Mouse (Mus musculus): ENCODE results near the gene Runx2. TPM values are rescaled to one million over a fixed set of nuclear protein-coding genes. Genes with fewer than 3 reads are reported as not detected.

Gene Runx2
- polyA plus RNA-seq, 1 experiment from 2014 or later, result 2.1 TPM

DNA sequence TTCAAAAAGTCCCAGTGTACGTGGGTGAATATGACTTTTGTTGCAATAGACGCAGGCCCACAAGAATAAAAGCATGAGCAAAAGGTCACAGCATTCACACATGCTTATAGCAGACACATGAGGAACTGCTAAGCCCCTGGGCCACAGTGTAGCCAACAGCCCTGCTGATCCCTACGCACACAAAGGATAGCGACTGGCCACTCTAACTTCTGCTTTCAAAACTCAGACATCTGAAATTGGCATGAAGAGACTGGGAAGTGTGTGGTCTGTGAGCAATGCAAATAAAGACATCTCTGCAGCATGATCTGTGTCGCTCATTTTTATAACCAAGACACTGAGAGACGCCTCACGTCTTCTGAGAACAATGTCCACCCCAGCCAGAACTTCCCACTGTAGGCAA lies 150.7 kb downstream of the Runx2 start:
- Histone ChIP-seq H3K9me3 (no peaks in the 10 kb centered on the region), H3K4me3 (no peak overlapping the region), H3K27me3 (ENCODE audit: insufficient read depth, poor library complexity, severe bottlenecking) (no peaks in the 10 kb centered on the region), H3K36me3 (no peaks in the 10 kb centered on the region), H3K27ac (no peak overlapping the region), H3K4me1 (no peaks in the 10 kb centered on the region)
- WGBS, result 86% methylated on average over 7 of the region's 7 CpGs
- no peak for DNase-seq (ENCODE audit: low spot score)

DNA sequence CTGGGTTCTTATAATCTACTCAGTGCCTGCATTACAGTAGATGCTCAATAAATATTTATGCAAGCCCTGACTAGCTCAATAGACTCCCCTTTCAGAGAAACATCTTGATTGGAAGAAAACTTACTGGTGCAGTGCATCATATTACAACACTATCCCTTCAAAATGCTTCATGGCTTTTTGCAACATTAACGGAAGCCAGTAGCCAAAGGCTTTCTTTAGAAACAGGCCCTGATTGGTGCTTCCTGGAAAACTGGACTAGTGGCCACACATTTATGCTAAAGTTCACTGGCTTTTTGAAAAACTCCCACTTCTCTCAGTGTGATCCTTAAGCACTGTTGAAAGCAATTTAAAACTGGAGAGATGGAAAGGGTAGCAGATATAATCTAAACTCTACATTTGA lies 151.4 kb downstream of the Runx2 start:
- no peaks in the 10 kb centered on the region for H3K36me3 ChIP-seq

DNA sequence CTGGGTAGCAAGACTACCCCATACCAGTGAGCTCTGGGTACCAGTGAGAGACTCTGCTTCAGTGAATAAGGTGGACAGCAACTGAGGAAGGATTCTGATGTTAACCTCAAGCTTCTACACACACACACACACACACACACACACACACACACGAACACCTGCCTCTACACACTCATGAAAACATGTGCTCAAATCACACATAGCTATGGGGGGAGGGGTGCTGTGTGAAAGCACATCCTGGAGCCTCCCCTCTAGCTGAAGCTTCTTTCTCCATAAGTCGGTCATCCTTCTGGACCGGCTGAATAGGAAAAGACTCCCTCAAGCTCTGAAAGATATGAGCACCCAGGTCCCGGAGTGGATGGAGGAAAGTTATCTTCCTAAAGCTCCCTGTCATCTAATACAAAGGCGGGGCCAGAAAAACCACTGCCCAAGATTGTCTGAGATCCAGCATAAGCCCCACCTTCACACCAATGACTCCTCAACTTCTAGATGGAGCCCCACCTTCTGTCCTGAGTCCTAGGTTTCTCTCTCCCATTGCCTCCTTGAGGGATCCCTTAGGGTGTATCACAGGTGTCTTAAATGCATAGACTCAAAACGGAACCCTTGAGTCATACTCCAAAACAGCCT lies 152.4 kb downstream of the Runx2 start:
- Histone ChIP-seq H3K27me3 (ENCODE audit: insufficient read depth, poor library complexity, severe bottlenecking) (no peaks in the 10 kb centered on the region), H3K9me3 (no peaks in the 10 kb centered on the region), H3K27ac (no peak overlapping the region), H3K36me3 (no peaks in the 10 kb centered on the region), H3K4me1 (no peaks in the 10 kb centered on the region), H3K4me3 (no peak overlapping the region)
- DNase-seq (ENCODE audit: low spot score), result no peak
- WGBS, result 84% methylated on average over 6 of the region's 6 CpGs

More for the DNA sequence above, 151.4 kb downstream of the Runx2 start:
- Histone ChIP-seq H3K27me3 (ENCODE audit: insufficient read depth, poor library complexity, severe bottlenecking) (no peaks in the 10 kb centered on the region), H3K27ac (no peak overlapping the region), H3K9me3 (no peaks in the 10 kb centered on the region), H3K4me1 (no peaks in the 10 kb centered on the region), H3K4me3 (no peak overlapping the region)
- 84% methylated on average over 1 of the region's 1 CpGs for WGBS
- DNase-seq (ENCODE audit: low spot score), result no peak

DNA sequence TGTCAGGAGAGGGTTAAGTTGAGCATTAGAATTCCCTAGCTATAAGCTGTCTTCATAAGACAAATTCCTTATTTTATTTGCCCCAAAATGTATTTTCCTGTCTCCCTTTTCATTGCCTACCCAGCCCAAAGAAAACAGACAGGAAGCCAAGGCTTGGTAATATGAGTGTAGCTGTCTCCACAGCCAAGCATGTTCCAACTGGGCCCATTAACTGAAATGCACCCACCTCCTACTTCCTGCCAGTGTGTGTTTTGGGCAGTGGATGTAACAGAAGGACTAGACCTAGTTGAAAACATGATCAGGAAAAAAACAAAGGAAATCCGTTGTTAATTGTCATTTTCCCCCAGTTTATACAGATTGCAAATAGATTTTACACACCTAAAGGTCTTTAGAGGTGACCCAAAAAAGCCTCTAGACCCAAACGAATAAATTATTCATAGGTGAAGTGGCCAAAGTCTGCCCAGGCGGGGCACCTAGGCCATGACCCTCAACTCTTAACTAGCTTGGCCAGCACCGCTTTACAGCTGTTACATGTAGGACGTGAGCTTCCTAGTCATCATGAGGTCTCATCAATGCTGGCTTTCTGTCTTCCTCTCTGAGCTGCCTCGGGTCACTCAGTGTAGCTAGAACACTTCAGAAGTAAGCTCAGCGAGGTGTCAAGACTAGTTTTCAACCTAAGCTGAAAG lies 154.3 kb downstream of the Runx2 start:
- Histone ChIP-seq H3K27me3 (ENCODE audit: insufficient read depth, poor library complexity, severe bottlenecking) (no peaks in the 10 kb centered on the region), H3K36me3 (no peaks in the 10 kb centered on the region), H3K27ac (no peak overlapping the region), H3K4me3 (no peak overlapping the region), H3K9me3 (no peaks in the 10 kb centered on the region), H3K4me1 (no peaks in the 10 kb centered on the region)
- no peak for DNase-seq (ENCODE audit: low spot score)
- WGBS, result 68% methylated on average over 7 of the region's 7 CpGs

DNA sequence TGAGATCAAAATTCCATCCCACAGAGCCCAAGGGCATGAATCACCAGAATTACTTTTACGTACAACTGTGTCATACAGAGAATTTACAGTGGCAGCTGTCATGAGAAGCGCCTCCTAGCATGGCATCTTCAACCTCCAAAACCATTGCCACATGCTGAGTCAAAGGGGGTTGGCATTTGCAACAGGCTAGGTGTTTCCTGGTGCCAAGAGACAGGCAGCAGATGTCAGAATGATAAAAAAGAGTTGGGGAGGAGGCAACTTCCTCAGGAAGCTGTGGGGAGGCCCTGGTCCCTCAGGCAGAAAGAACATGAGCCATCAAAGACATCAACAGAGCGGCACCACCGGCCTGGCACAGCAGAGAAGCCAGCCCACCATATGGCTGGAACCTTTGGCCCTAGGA lies 160.1 kb downstream of the Runx2 start:
- H3K36me3 ChIP-seq, result no peaks in the 10 kb centered on the region
- H3K9me3 ChIP-seq, result no peaks in the 10 kb centered on the region
- H3K4me1 ChIP-seq, result no peaks in the 10 kb centered on the region
- no peak overlapping the region for H3K27ac ChIP-seq
- DNase-seq (ENCODE audit: low spot score), result no peak
- 80% methylated on average over 4 of the region's 4 CpGs for WGBS
- H3K4me3 ChIP-seq, result no peak overlapping the region
- H3K27me3 ChIP-seq (ENCODE audit: insufficient read depth, poor library complexity, severe bottlenecking), result no peaks in the 10 kb centered on the region

DNA sequence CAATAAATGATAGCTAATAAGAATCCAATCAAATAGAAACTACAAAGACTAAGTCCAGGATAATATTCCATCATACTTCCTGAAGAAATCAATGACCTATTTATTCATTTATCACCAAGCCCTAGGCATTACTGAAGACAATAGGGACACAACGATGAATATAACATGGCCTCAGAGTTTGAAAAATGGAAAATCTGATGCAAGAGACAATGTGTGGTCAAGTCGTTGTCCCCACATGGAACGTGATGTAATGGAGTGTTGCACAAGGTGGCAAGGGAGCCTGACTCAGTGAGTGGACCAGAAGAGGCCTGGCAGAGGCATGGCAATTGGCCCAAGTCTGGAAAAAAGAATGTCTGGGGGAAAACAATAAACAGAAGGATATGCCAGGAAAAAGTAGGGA lies 161.5 kb downstream of the Runx2 start:
- Histone ChIP-seq H3K4me3 (no peak overlapping the region), H3K36me3 (no peaks in the 10 kb centered on the region), H3K27me3 (ENCODE audit: insufficient read depth, poor library complexity, severe bottlenecking) (no peaks in the 10 kb centered on the region), H3K4me1 (no peaks in the 10 kb centered on the region), H3K27ac (no peak overlapping the region), H3K9me3 (no peaks in the 10 kb centered on the region)
- 76% methylated on average over 3 of the region's 3 CpGs for WGBS
- no peak for DNase-seq (ENCODE audit: low spot score)

DNA sequence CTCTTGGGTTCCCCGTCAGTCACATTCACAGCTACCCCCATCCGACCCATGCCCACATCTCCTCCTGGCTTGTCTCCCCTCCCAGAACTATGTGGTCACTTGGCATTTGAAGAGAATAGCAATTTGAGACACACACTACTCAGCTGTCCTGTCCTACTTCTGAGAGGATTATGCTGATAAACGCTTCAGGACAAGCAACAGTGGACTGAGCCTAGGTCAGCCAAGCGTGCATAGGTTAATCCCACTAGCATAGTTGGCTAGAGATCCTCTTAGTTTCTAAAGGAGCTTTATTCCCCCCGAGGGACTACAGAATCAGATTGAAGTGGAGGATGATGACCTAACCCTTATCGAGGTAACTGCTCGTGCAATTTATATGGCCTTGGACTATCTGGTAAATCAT lies 162.5 kb downstream of the Runx2 start:
- H3K4me3 ChIP-seq, result no peak overlapping the region
- H3K4me1 ChIP-seq, result no peaks in the 10 kb centered on the region
- H3K27me3 ChIP-seq (ENCODE audit: insufficient read depth, poor library complexity, severe bottlenecking), result no peaks in the 10 kb centered on the region
- no peak overlapping the region for H3K27ac ChIP-seq
- no peaks in the 10 kb centered on the region for H3K36me3 ChIP-seq
- DNase-seq (ENCODE audit: low spot score), result peak; percentile 25
- WGBS, result 80% methylated on average over 7 of the region's 7 CpGs
- H3K9me3 ChIP-seq, result no peaks in the 10 kb centered on the region

DNA sequence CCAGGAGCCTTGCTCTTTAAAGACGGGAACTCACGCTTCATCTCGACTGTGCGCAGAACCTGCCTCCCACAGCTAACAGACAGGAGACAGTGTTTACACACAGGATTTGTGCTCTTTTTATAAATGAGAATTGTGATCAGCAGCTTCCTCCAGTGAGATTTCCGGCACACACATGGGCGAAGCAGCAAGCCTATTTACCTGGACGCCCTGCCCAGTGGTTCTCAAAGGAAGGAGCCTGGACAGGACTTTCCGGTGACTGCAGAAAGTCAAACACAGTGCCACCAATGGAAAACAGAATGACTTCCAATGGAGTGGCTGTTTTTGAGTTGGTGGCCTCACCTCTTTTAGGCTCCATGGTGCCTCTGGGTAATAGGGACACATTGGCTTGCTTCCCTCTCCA lies 163.0 kb downstream of the Runx2 start:
- H3K27ac ChIP-seq, result no peak overlapping the region
- WGBS, result 82% methylated on average over 8 of the region's 8 CpGs
- no peaks in the 10 kb centered on the region for H3K9me3 ChIP-seq
- H3K4me1 ChIP-seq, result no peaks in the 10 kb centered on the region
- no peaks in the 10 kb centered on the region for H3K27me3 ChIP-seq (ENCODE audit: insufficient read depth, poor library complexity, severe bottlenecking)
- no peak for DNase-seq (ENCODE audit: low spot score)
- H3K36me3 ChIP-seq, result no peaks in the 10 kb centered on the region
- no peak overlapping the region for H3K4me3 ChIP-seq

DNA sequence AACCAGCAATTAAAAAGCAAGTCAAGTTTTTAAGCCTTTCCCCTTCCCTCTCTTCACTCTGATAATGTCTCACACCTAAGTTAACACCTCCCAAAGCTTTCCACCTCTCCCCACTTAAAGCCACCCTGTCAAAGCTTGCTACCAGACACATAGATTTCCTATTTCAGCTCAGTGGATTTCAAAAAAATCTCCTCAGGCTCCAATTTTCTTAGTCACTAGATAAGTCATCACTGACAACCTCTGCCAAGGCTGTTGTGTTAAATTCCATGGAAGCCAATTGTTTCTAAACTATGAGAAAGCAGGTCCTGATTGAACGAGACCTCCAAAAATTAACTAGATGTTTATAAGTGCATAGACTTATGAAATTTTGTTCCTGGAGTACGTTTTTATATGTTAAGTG lies 164.2 kb downstream of the Runx2 start:
- no peak overlapping the region for H3K27ac ChIP-seq

DNA sequence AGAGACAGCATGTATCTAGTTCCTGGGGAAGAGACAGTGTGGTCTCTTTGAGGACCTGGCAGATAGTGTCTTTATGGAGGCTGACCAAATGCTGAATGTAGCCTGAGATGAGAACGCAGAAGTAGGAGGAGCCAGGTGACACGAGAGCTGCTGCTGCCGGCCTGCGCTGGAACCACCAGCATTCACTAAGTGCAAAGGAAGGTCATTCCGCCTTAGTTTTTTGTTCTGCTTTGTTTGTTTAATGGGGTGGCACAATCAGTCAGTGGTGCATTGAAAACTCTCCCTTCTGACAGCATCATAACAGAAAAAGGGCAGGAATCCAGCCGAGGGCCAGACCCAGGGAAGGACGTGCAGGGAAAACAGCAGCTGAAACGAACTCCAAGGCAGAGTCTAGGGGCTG lies 165.5 kb downstream of the Runx2 start:
- Histone ChIP-seq H3K9me3 (no peaks in the 10 kb centered on the region), H3K27ac (no peak overlapping the region), H3K27me3 (ENCODE audit: insufficient read depth, poor library complexity, severe bottlenecking) (no peaks in the 10 kb centered on the region), H3K36me3 (no peaks in the 10 kb centered on the region), H3K4me3 (no peak overlapping the region), H3K4me1 (no peaks in the 10 kb centered on the region)
- 50% methylated on average over 8 of the region's 8 CpGs for WGBS
- DNase-seq (ENCODE audit: low spot score), result no peak

More for the DNA sequence above, 164.2 kb downstream of the Runx2 start:
- H3K4me1 ChIP-seq, result no peaks in the 10 kb centered on the region
- H3K27me3 ChIP-seq (ENCODE audit: insufficient read depth, poor library complexity, severe bottlenecking), result no peaks in the 10 kb centered on the region
- H3K4me3 ChIP-seq, result no peak overlapping the region
- WGBS, result 68% methylated on average over 2 of the region's 2 CpGs
- H3K9me3 ChIP-seq, result no peaks in the 10 kb centered on the region
- no peak for DNase-seq (ENCODE audit: low spot score)
- no peaks in the 10 kb centered on the region for H3K36me3 ChIP-seq

DNA sequence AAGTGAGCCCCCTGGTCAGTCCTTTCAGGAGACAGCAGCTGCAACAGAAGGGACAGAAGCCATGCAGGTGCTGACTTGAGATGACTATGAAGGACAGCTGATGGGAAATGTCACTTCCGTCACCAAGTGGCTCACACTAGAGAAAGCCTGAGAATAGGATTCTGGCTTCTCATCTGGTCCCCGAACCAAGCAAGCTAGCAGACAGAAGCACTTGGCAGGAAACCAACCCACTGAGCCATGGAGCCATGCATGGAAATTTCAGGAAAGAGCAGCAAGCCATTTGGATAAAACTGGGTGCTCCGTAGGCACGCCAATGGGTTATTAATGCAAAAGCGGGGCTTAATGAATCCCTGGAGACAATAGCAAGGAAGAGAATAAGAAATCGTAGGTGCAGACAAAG lies 166.7 kb downstream of the Runx2 start:
- H3K4me1 ChIP-seq, result no peaks in the 10 kb centered on the region
- H3K27me3 ChIP-seq (ENCODE audit: insufficient read depth, poor library complexity, severe bottlenecking), result no peaks in the 10 kb centered on the region
- no peaks in the 10 kb centered on the region for H3K9me3 ChIP-seq
- H3K27ac ChIP-seq, result no peak overlapping the region
- H3K4me3 ChIP-seq, result no peak overlapping the region
- DNase-seq (ENCODE audit: low spot score), result no peak
- no peaks in the 10 kb centered on the region for H3K36me3 ChIP-seq
- 79% methylated on average over 6 of the region's 6 CpGs for WGBS

DNA sequence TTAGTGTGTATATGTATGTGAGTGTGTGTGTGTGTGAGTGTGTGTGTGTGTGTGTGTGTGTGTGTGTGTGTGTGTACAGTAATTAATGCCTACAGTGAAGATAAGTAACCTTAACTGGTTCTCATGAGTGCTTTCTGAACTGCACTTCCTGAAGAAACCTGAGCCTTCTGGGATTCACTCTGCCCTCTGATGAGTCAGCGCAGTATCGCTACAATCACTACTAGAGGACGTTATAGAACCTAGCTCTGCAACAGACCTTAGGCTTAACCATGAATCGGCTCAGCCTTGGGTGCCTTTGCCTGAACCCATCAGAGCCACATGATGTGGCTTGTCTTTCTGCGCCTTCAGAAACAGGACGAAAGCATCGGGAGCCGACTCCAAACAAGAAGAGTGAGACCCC lies 169.5 kb downstream of the Runx2 start:
- Histone ChIP-seq H3K4me1 (no peaks in the 10 kb centered on the region), H3K9me3 (no peaks in the 10 kb centered on the region), H3K36me3 (no peaks in the 10 kb centered on the region), H3K27ac (no peak overlapping the region), H3K4me3 (no peak overlapping the region), H3K27me3 (ENCODE audit: insufficient read depth, poor library complexity, severe bottlenecking) (no peaks in the 10 kb centered on the region)
- no peak for DNase-seq (ENCODE audit: low spot score)
- 80% methylated on average over 8 of the region's 8 CpGs for WGBS

DNA sequence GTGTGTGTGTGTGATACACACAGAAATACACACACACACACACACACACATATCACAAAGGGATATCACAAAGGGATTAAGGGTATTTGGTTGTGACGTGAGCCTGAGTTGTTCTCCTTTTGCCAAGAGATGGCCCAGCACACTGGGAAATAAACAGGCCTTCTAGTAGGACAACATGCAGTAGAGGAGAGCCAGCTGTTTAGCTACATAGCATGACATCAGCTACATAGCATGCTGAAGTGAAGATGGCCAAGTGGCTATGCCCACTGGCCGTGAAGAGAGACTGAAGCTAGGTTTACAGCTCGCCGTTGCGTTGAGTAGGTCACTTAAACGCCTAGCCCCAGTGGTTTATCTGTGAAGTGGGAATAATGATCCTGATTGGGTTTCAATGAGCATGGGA lies 171.3 kb downstream of the Runx2 start:
- Histone ChIP-seq H3K9me3 (no peaks in the 10 kb centered on the region), H3K4me3 (no peak overlapping the region), H3K36me3 (no peaks in the 10 kb centered on the region), H3K27me3 (ENCODE audit: insufficient read depth, poor library complexity, severe bottlenecking) (no peaks in the 10 kb centered on the region), H3K27ac (no peak overlapping the region), H3K4me1 (no peaks in the 10 kb centered on the region)
- WGBS, result 88% methylated on average over 6 of the region's 6 CpGs
- no peak for DNase-seq (ENCODE audit: low spot score)

DNA sequence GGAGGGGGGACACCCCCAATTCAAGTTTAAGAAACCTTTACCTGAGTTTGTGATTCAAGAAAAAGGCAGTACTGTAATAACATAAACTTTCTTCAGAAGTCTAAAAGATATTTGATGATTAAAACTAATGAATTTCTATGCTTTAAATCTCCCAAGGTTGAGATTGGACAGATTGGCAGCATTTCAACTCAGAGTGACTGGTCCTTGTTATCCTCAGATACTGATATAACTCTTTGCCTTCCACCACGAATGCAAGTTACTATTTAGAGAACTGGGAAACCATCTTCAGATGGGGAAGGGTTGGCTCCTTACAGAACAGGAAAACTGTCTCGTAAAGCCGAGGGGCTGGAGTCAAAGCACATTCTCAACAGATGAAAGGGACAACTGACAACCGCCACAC lies 172.5 kb downstream of the Runx2 start:
- no peak for DNase-seq (ENCODE audit: low spot score)
- no peak overlapping the region for H3K4me3 ChIP-seq
- H3K4me1 ChIP-seq, result no peaks in the 10 kb centered on the region
- WGBS, result 57% methylated on average over 4 of the region's 4 CpGs
- H3K27me3 ChIP-seq (ENCODE audit: insufficient read depth, poor library complexity, severe bottlenecking), result no peaks in the 10 kb centered on the region
- H3K36me3 ChIP-seq, result no peaks in the 10 kb centered on the region
- no peaks in the 10 kb centered on the region for H3K9me3 ChIP-seq
- no peak overlapping the region for H3K27ac ChIP-seq
